Mouse (Mus musculus) midbrain, embryonic 16.5 days (tissue): ENCODE results near the gene Tm9sf1. TPM values are rescaled to one million over a fixed set of nuclear protein-coding genes. Genes with fewer than 3 reads are reported as not detected.

ENCODE experiments used
- ATAC-seq: fragments of 200-750 bp; cut with Nextera tagmentation; 2 replicates; pipeline ENCODE4 v1.8.0; 2017; ENCODE audit warnings: moderate TSS enrichment
- H3K27ac ChIP-seq: fragments of 300-500 bp; sonication (generic); 2 replicates; pipeline ENCODE4 v1.5.1; 2014; ENCODE audit warnings: mild to moderate bottlenecking, low read length, mixed read lengths
- H3K27me3 ChIP-seq: fragments of 300-500 bp; sonication (generic); 2 replicates; pipeline ENCODE4 v1.6.1; 2014; ENCODE audit warnings: low read depth, low read length, mixed read lengths; ENCODE audit not compliant: control insufficient read depth, insufficient read depth
- H3K36me3 ChIP-seq: fragments of 300-500 bp; sonication (generic); 2 replicates; pipeline ENCODE4 v1.6.1; 2014; ENCODE audit warnings: mild to moderate bottlenecking, low read length, moderate library complexity, mixed read lengths; ENCODE audit not compliant: control insufficient read depth, insufficient read depth
- H3K4me1 ChIP-seq: fragments of 300-500 bp; sonication (generic); 2 replicates; pipeline ENCODE4 v1.6.1; 2014; ENCODE audit warnings: mild to moderate bottlenecking, low read length, mixed read lengths; ENCODE audit not compliant: control insufficient read depth, insufficient read depth
- H3K4me2 ChIP-seq: fragments of 300-500 bp; sonication (generic); 2 replicates; pipeline ENCODE4 v1.6.1; 2014; ENCODE audit warnings: mild to moderate bottlenecking, low read length, mixed read lengths
- H3K4me3 ChIP-seq: fragments of 300-500 bp; sonication (generic); 2 replicates; pipeline ENCODE4 v1.5.1; 2014; ENCODE audit warnings: low read depth, mild to moderate bottlenecking, low read length, moderate library complexity, mixed read lengths
- H3K9ac ChIP-seq: fragments of 300-500 bp; sonication (generic); 2 replicates; pipeline ENCODE4 v1.6.1; 2014; ENCODE audit warnings: low read depth, low read length, mixed read lengths
- H3K9me3 ChIP-seq: fragments of 300-500 bp; sonication (generic); replicated peaks from 2 replicates; pipeline ENCODE4 v1.6.1; 2014; ENCODE audit warnings: mild to moderate bottlenecking, low read length, mixed read lengths; ENCODE audit not compliant: control insufficient read depth, poor library complexity, severe bottlenecking
- WGBS: fragments of 180-500 bp; shearing (Covaris S2); extraction: QIAGEN DNeasy Blood & Tissue Kit; methylation state at CpG from one replicate; pipeline ENCODE4 v1.1.7; 2014; 5-methylcytosine and 5-hydroxymethylcytosine counted together
- polyA plus RNA-seq: library from polyadenylated mRNA; unstranded; fragments of >200 nt; fragmentation: Nextera tagmentation; extraction: Ambion mirVana; gene quantifications from 2 replicates; pipeline ENCODE4 v1.2.1, GENCODE M21; 2015

The Tm9sf1 gene
- polyA plus RNA-seq, 1 experiment from 2014 or later, result 57.8 TPM

DNA sequence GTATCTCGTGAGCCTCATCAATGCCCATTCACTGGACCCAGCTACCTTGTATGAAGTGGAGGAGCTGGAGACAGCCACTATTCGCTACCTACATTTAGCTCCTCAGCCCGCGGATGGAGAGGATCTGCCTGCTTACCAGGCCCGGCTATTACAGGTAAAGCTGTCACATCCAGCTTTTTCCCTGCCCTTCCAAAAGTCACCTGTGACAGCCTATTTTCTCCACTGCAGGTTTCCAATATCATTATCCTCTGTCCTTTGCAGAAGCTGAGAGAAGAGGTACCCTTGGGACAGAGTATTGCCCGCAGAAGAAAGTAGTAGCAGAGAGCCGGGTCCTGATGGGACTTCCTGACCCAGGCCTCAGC, 40.4 kb downstream of the Tm9sf1 start, which contains the start of gene Irf9:
TSS of gene Irf9 (plus strand) at position 301 of the 362 bp plus-strand sequence.
- ATAC-seq, result no peak; the same call in 1 of the 2 replicates
- Histone ChIP-seq H3K36me3 (peaks cover 51% of the 10 kb centered on the region), H3K9ac (peak within 1 kb of the TSS; percentile 41; the same call in 1 of the 2 replicates), H3K27ac (peak within 1 kb of the TSS; percentile 28; the same call in 1 of the 2 replicates), H3K4me1 (peaks cover 7% of the 10 kb centered on the region; the same call in 1 of the 2 replicates), H3K4me3 (peak within 1 kb of the TSS; percentile 28), H3K27me3 (no peaks in the 10 kb centered on the region), H3K4me2 (peak within 1 kb of the TSS; percentile 50), H3K9me3 (no peaks in the 10 kb centered on the region)
- WGBS, result 93% methylated on average over 7 of the region's 7 CpGs

DNA sequence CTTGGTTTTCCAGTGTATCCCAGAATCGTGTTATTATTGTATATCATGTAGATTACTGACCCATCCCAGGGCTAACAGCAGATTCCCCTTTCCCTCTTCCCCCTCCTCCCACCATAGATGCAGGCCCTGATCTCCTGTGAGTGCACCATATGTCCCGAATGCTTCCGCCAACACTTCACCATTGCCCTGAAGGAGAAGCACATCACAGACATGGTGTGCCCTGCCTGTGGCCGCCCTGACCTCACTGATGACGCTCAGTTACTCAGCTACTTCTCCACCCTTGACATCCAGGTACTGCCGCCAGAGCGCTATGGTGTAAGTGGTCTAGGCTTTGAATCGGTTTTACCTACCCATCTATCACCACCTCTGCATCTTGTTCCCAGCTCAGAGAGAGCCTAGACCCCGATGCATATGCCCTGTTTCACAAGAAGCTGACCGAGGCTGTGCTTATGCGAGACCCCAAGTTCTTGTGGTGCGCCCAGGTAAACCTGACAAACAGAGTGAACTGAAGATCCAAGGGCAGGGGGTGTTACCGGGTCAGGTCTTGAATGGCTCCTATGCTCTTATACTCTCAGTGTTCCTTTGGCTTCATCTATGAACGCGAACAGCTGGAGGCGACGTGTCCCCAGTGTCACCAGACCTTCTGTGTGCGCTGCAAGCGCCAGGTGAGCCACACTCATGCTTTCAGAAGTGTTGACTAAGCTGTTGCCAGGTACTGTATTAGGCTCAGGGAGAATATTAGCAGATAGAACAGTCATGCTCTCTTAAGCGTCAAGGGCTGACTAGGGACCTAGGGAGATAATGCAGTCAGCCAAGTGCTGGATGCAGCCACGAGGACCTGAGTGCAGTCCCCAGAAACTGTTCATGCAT, 44.9 kb downstream of the Tm9sf1 start:
- 95% methylated on average over 21 of the region's 21 CpGs for WGBS
- peaks cover 5% of the 10 kb centered on the region for H3K4me1 ChIP-seq

DNA sequence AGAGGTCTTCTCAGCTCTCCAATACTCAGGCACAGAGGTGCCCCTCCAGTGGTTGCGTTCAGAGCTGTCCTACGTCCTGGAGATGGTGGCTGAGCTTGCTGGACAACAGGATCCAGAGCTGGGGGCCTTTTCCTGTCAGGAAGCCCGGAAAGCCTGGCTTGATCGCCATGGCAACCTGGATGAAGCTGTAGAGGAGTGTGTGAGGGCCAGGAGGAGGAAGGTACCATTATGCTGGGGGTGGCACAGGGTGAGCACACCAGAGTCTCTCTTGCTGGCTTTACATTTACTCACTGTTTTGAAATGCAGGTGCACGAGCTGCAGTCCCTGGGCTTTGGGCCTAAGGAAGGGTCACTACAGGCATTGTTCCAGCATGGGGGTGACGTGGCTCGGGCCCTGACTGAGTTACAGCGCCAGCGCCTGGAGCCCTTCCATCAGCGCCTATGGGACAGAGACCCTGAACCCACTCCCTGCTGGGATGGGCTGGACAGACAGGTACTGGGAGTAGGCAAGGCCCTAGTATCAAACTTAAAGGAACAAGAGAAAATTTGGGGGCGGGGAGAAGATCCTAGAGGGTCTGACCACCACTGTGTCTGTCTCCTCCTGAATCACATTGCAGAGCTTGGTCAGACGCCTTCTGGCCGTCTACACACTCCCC, 47.4 kb downstream of the Tm9sf1 start:
- ATAC-seq, result no peak
- no peak overlapping the region for H3K4me2 ChIP-seq
- H3K27me3 ChIP-seq, result no peaks in the 10 kb centered on the region
- H3K9me3 ChIP-seq, result no peaks in the 10 kb centered on the region
- H3K4me1 ChIP-seq, result peaks cover 20% of the 10 kb centered on the region
- no peak overlapping the region for H3K27ac ChIP-seq
- no peak overlapping the region for H3K9ac ChIP-seq
- peaks cover 44% of the 10 kb centered on the region for H3K36me3 ChIP-seq
- H3K4me3 ChIP-seq, result no peak overlapping the region
- WGBS, result 69% methylated on average over 13 of the region's 13 CpGs

More for the DNA sequence above, 44.9 kb downstream of the Tm9sf1 start:
- H3K9me3 ChIP-seq, result no peaks in the 10 kb centered on the region
- H3K4me2 ChIP-seq, result no peak overlapping the region
- no peak overlapping the region for H3K9ac ChIP-seq
- no peak for ATAC-seq
- H3K27ac ChIP-seq, result no peak overlapping the region
- no peaks in the 10 kb centered on the region for H3K27me3 ChIP-seq
- H3K36me3 ChIP-seq, result peaks cover 59% of the 10 kb centered on the region
- no peak overlapping the region for H3K4me3 ChIP-seq

DNA sequence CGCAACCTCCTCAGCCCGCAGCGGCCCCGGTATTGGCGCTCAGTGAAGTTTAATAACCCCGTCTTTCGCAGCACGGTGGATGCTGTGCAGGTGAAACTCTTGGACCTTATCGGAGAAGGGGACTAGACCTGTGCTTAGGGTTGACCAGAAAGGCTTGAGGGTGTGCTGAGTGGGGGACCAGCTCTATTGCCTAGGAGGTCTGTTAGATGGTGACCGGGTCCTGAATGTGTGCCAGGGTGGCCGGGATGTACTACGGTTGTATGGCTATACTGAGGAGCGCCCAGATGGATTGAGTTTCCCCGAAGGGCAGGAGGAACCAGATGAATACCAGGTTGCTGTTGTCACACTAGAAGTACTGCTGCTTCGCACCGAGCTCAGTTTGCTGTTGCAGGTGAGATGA, 51.4 kb downstream of the Tm9sf1 start:
- Histone ChIP-seq H3K9me3 (no peaks in the 10 kb centered on the region), H3K4me3 (peak overlapping the region; percentile 91), H3K36me3 (peaks cover 21% of the 10 kb centered on the region), H3K9ac (peak overlapping the region; percentile 86), H3K27me3 (no peaks in the 10 kb centered on the region), H3K27ac (peak overlapping the region; percentile 91; the same call in 1 of the 2 replicates), H3K4me1 (peaks cover 26% of the 10 kb centered on the region), H3K4me2 (peak overlapping the region; percentile 95)
- WGBS, result 7% methylated on average over 16 of the region's 16 CpGs
- no peak for ATAC-seq

DNA sequence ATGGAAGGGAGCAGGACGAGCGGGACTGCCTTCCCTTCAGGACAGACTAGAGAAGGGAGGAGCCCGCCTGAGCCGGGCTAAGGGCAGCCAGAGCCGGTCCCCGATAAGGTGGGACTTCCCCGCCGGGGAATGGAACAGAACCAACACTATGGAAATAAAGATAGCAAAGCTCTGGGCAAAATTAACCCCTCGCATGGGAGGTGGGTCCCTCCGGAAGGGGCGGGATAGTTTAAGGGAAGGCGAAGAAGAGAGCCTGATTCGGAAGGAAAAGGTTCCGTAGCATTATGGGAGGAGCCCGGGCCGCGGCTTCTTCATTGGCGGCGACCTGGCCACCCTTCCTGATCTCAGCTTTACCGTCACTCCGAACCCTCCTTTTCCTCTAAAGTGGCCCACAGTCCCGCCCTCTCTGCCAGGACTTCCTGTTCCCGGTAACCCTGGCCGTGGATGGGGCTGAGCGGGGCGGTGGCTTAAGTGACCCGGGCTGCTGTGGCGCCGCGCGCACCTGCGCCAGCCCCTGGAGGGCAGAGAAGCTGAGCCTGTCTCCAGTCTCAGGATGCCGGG, 52.2 kb downstream of the Tm9sf1 start, which contains the start of gene Rnf31:
TSS of gene Rnf31 (plus strand) at position 378 of the 561 bp plus-strand sequence.
- peak; percentile 94 for ATAC-seq
- peaks cover 26% of the 10 kb centered on the region for H3K4me1 ChIP-seq

DNA sequence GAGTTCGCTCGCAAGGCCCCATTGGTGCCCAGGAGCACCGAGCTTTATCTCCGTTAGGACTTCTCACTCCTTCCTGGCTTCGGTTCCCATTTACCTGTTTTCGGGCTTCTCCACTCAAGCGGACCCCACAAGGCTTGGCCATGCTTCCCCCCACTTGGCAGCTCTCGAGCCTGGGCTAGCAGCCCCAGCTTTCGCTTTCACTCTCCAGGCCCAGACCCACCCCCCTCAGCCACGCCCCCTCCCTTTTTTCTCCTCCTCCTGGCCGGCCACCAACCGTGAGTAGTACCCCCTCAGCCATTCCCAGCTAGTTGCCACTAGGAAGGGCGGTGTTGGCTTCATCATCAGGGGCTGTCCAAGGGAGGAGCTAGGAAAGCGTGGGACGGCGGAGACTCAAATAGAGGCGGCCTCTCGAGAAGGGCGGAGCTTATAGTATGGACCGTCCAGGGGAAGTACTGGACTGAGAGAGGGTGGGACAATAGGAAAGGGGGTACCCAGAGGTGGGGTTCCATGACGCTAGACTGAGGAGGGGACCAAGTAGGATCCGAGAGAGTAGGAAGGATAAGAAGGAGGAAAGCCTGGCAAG, 52.8 kb downstream of the Tm9sf1 start, which contains the start of gene Psme2:
TSS of gene Psme2 (minus strand) at position 366 of the 583 bp plus-strand sequence.
- peaks cover 13% of the 10 kb centered on the region for H3K36me3 ChIP-seq
- H3K9me3 ChIP-seq, result no peaks in the 10 kb centered on the region
- no peaks in the 10 kb centered on the region for H3K27me3 ChIP-seq
- peak; percentile 95 for ATAC-seq
- peak within 1 kb of the TSS; percentile 95 for H3K4me2 ChIP-seq
- WGBS, result 0% methylated on average over 22 of the region's 22 CpGs
- peak within 1 kb of the TSS; percentile 86 for H3K9ac ChIP-seq
- peak within 1 kb of the TSS; percentile 91 for H3K4me3 ChIP-seq
- peak within 1 kb of the TSS; percentile 91 for H3K27ac ChIP-seq
- peaks cover 26% of the 10 kb centered on the region for H3K4me1 ChIP-seq

More for the DNA sequence above, 52.2 kb downstream of the Tm9sf1 start, which contains the start of gene Rnf31:
- H3K9me3 ChIP-seq, result no peaks in the 10 kb centered on the region
- peak within 1 kb of the TSS; percentile 95 for H3K4me2 ChIP-seq
- no peaks in the 10 kb centered on the region for H3K27me3 ChIP-seq
- under 1% methylated on average over 33 of the region's 33 CpGs for WGBS
- peaks cover 18% of the 10 kb centered on the region for H3K36me3 ChIP-seq
- H3K9ac ChIP-seq, result peak within 1 kb of the TSS; percentile 86
- peak within 1 kb of the TSS; percentile 91 for H3K27ac ChIP-seq
- peak within 1 kb of the TSS; percentile 91 for H3K4me3 ChIP-seq

DNA sequence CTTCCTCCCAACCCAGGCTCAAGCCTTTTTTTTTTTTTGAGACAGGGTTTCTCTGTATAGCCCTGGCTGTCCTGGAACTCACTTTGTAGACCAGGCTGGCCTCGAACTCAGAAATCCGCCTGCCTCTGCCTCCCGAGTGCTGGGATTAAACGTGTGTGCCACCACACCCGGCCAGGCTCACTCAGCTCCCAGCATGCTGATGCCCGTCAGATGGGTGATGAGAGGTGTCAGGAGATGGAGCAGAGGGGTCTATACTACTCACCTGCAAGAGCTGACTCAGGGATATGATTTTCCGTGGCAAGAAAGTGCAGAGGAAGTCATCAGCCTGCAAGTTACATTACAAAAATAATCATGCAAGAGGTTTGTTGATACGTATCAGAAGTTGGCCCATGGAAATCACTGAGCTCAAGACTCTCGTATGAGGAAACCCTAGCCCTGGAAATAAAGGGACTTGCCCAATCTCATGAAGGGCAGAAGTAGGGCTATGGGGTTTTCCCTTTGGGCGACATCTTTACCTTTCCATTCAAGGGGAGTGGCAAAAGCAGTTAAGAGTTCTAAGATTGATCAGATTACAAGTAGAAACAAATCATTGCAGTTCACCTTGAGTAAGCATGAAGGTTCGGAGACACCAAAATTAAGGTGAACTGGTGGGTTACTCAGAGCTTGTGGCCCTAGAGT, 53.7 kb downstream of the Tm9sf1 start:
- H3K27ac ChIP-seq, result peak overlapping the region; percentile 91
- no peaks in the 10 kb centered on the region for H3K9me3 ChIP-seq
- WGBS, result 91% methylated on average over 11 of the region's 11 CpGs

DNA sequence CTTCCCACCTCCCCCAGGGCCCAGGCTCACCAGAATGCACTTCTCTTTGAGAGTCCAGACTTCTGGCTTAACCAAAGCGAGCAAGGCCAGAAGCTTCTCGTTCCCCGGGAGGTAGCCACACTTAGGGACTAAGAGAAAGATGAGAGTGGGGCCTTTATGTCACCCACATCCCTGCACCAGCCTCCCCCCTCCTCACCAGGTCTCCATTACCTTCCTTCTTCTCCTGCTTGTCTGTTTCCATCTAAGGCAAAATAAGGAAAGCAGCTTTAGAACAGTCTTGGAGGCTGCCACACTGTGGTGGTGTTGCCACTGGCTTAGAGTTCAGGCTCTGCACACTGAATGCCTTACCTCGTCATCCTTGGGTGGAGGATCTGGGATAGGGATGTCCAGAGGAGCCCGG, 54.3 kb downstream of the Tm9sf1 start:
- Histone ChIP-seq H3K9me3 (no peaks in the 10 kb centered on the region), H3K4me2 (no peak overlapping the region), H3K36me3 (peaks cover 6% of the 10 kb centered on the region; the same call in 1 of the 2 replicates), H3K27me3 (no peaks in the 10 kb centered on the region), H3K9ac (no peak overlapping the region), H3K27ac (no peak overlapping the region), H3K4me3 (no peak overlapping the region), H3K4me1 (peaks cover 32% of the 10 kb centered on the region)
- ATAC-seq, result no peak
- 94% methylated on average over 5 of the region's 5 CpGs for WGBS

More for the DNA sequence above, 53.7 kb downstream of the Tm9sf1 start:
- Histone ChIP-seq H3K36me3 (peaks cover 6% of the 10 kb centered on the region; the same call in 1 of the 2 replicates), H3K4me2 (peak overlapping the region; percentile 95), H3K4me3 (peak overlapping the region; percentile 91), H3K4me1 (peaks cover 29% of the 10 kb centered on the region), H3K9ac (peak overlapping the region; percentile 86), H3K27me3 (no peaks in the 10 kb centered on the region)
- ATAC-seq, result no peak
